Mouse (Mus musculus): ENCODE measurements around the gene Pbx4. TPM values are rescaled to one million over a fixed set of nuclear protein-coding genes. Genes with fewer than 3 reads are reported as not detected.
A peak's percentile ranks its signal among the peaks of the same experiment; 100 is the strongest.

Gene Pbx4
- total RNA-seq, 2 experiments from 2014 or later, result 0.37 TPM; not detected in 1

DNA sequence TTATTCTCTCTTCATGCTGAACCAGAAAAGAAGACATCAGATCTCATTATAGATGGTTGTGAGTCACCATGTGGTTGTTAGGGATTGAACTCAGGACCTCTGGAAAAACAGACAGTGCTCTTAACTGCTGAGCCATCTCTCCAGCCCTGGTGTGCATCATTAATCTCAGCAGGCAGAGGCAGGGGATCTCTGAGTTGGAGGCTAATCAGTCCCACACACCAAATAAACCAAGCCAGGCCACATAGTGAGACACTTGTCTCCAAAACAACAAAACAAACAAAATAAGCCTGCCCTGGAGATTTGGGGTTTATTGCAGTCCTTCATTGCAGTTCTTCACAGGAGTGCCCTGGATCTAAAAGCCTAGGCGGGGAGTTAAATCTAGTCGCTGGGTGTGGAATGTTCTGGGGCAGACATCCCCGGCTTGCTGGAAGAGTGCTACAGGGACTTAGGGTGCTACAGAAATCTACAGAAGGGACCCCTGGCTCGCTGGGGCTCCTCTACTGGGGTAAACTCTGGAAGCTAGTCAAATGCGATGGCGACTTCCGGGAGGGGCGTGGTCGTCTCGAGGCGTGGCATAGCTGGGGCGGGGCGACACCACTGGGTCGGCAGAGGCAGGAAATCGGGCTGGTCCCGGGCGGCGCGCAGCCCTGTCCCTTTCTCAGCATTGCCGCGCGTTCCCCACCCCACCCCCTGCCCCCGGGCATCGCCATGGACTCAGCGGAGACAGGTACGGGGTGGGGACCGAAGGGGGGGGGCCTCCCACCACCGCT lies 24.0 kb upstream of the Pbx4 start, which contains the start of gene Gmip:
TSS of gene Gmip (plus strand) at position 586 of the 770 bp plus-strand sequence.
- intact Hi-C loops (cut with DNase I; ENCODE audit: low total_unique reads), result no loop called here
- DNase-seq, result peak; percentile 80

DNA sequence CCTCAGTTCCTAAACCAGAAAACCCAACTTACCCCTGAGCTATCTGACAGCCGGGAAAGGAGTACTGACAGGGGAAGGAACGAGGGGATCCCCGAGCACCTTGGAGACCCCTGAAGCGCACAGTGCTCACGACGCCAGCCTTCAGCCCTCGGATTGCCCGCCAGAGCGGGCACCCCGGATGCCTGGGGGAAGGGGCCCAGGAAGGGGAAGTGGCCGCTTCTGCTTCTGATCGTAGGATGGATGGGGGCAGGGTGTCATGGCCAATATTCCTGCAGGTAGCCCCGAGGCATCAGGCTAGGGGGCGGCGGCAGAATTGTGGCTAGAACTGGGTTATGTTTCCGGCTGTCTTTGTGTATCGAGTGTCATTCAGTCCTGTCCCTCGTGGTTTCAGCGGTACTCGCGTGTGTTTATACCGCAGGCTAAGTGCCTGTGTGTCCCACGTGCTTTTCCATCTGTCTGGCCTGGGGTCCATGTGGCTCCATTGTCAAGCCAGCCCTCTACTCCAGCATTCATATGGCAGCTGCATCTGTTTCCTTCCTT lies 23.4 kb upstream of the Pbx4 start:
- intact Hi-C loops (cut with DNase I; ENCODE audit: low total_unique reads), result no loop called here
- no peak for DNase-seq

GRCm38 (mm10) chr8:69809820-69810219 lies 22.5 kb upstream of the Pbx4 start:
- DNase-seq, result no peak
- intact Hi-C loops (cut with DNase I; ENCODE audit: low total_unique reads), result no loop called here

DNA sequence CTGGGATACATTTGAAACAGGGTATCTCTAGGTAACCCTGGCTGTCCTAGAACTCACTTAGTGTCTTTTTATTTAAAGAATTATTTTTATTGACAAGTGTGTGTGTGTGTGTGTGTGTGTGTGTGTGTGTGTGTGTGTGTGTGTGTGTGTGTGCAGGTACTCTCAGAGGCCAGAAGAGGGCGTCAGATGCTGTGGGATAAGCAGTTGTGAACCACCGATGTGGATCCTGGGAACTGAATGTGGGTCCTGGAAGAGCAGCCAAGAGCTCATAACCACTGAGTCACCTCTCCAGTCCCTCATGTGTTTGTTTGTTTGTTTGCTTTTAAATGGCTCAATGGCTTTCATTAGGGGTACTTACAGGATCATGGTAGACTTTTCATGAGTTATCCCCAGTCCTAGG lies 17.4 kb upstream of the Pbx4 start:
- no peak for DNase-seq
- intact Hi-C loops (cut with DNase I; ENCODE audit: low total_unique reads), result no loop called here

GRCm38 (mm10) chr8:69815396-69815795 lies 16.9 kb upstream of the Pbx4 start:
- DNase-seq, result no peak
- intact Hi-C loops (cut with DNase I; ENCODE audit: low total_unique reads), result no loop called here

- no peak for DNase-seq
- intact Hi-C loops (cut with DNase I; ENCODE audit: low total_unique reads), result no loop called here
Measured at GRCm38 (mm10) chr8:69820466-69820865, 11.8 kb upstream of the Pbx4 start.

DNA sequence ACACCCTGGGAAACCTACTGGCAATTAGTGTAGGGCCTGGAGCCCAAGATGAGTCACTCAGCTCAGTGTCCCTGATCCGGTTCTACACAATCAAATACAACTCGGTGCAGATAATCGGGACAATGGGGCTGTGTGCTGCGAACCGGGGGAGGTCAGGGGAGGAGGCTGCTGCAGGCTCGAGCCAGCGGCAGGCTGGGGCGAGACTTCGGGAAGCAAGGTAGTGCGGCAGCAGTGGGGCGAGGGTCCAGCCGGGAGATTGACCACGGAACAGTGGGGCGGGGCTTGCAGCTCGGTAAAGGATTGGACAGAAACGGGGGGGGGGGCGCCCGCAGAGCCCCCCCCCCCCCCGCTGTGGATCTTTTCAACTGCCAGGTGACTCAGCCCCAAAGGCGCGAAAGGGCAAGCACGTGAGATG lies 10.3 kb upstream of the Pbx4 start:
- intact Hi-C loops (cut with DNase I; ENCODE audit: low total_unique reads), result no loop called here
- no peak for DNase-seq

GRCm38 (mm10) chr8:69822386-69823191 lies 9.7 kb upstream of the Pbx4 start, which contains the start of gene Lpar2:
Lpar2 (plus strand) TSS chr8:69822429.
- no peak for DNase-seq

GRCm38 (mm10) chr8:69826371-69826770 lies 5.9 kb upstream of the Pbx4 start:
- intact Hi-C loops (cut with DNase I; ENCODE audit: low total_unique reads), result no loop called here
- no peak for DNase-seq

More at GRCm38 (mm10) chr8:69822386-69823191, 9.7 kb upstream of the Pbx4 start, which contains the start of gene Lpar2:
- intact Hi-C loops (cut with DNase I; ENCODE audit: low total_unique reads), result no loop called here

DNA sequence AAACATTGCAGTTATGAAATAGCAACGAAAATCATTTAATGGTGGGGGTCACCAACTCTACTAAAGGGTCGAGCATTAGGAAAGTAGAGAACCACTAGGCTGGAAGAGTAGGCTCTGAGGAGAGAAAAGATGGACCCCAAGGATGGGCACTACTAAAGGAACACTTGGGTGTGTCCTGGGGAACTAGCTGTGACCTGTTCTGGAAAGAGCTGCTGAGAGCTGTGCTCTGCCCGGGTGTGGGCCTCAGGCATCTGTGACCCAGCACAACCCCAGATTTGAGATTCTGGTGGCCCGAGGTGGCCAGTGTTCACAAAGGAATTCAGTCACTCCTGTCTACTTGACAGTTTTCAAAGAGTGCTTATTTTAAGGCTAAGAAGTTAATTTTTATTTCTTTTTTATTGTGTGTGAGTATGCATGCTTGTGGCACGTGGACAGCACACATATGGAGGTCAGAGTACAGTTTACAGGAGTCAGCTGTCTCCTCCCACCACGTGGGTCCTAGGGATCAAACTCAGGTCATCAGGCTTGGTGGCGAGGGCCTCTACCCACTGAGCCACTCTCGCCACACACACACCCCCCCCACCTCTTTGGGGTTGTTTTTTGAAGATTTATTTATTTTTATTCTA lies 4.9 kb downstream of the Pbx4 start:
- intact Hi-C loops (cut with DNase I; ENCODE audit: low total_unique reads), result no loop called here
- DNase-seq, result no peak

DNA sequence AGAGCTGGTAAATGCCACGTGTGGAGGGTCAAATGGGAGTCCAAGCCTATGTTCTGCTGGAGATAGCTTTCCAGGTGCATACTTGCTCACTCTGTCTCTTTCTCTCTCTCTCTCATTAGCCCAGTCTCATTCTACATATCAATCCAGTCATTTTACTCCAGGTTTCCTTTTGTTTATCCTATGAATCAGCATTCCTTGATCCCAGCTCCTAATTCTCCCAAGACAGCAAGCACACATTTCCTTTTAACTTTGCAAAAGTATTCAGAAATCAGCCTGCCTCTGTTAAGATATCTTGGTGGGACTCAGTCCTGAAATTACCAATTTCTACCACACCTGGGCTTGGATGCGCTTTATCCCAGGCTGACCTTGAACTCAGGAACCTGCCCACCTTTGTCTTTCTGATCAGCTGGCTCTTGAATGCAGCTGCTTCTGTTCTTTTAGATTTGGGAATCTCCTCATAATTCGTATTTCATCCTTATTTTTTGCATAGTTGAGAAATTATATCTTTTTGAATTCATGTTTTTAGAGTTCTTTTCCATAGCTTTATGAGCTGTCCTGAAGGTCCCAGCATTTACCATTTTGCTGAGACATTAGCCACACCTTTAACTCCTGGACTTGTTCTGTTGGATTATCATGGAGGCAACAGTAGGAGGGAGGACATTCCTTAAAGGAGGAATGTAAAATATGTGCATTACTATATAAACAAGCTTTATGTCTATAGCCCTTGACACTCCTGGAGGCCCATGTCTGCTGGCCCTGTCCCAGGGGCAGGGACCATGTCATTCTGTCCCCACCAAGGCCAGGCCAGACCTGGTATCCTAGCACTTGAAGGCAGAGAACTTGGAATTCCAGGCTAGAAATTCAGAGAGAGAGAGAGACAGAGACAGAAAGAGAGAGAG lies 15.1 kb downstream of the Pbx4 start:
- intact Hi-C loops (cut with DNase I; ENCODE audit: low total_unique reads), result no loop called here
- no peak for DNase-seq

GRCm38 (mm10) chr8:69848951-69849350 lies 16.7 kb downstream of the Pbx4 start:
- peak; percentile 35 for DNase-seq
- intact Hi-C loops (cut with DNase I; ENCODE audit: low total_unique reads), result no loop called here

GRCm38 (mm10) chr8:69849899-69850298 lies 17.6 kb downstream of the Pbx4 start:
- intact Hi-C loops (cut with DNase I; ENCODE audit: low total_unique reads), result no loop called here
- DNase-seq, result no peak

GRCm38 (mm10) chr8:69850926-69851506 lies 18.7 kb downstream of the Pbx4 start:
- no peak for DNase-seq
- intact Hi-C loops (cut with DNase I; ENCODE audit: low total_unique reads), result no loop called here

- intact Hi-C loops (cut with DNase I; ENCODE audit: low total_unique reads), result no loop called here
- DNase-seq, result no peak
Measured at GRCm38 (mm10) chr8:69853869-69854268, 21.6 kb downstream of the Pbx4 start.

GRCm38 (mm10) chr8:69860807-69861206 lies 28.5 kb downstream of the Pbx4 start:
- intact Hi-C loops (cut with DNase I; ENCODE audit: low total_unique reads), result no loop called here
- no peak for DNase-seq

DNA sequence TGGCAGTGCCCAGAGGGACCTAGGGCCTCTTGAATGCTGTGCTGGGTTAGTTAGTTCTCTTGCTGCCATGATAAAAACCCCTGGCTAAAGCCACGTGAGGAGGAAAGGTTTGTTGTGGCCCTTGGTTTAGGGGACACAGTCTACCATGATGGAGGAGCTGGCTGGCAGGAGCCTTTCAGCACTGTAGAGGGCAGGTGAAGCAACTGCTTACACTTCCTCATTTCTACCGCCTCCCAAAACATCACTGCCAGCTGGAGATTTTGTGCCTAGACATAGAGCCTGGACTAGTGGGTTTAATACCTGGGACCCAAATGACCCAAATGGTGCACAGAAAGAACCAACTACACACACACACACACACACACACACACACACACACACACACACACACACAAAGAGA lies 29.0 kb downstream of the Pbx4 start:
- intact Hi-C loops (cut with DNase I; ENCODE audit: low total_unique reads), result no loop called here
- DNase-seq, result no peak

DNA sequence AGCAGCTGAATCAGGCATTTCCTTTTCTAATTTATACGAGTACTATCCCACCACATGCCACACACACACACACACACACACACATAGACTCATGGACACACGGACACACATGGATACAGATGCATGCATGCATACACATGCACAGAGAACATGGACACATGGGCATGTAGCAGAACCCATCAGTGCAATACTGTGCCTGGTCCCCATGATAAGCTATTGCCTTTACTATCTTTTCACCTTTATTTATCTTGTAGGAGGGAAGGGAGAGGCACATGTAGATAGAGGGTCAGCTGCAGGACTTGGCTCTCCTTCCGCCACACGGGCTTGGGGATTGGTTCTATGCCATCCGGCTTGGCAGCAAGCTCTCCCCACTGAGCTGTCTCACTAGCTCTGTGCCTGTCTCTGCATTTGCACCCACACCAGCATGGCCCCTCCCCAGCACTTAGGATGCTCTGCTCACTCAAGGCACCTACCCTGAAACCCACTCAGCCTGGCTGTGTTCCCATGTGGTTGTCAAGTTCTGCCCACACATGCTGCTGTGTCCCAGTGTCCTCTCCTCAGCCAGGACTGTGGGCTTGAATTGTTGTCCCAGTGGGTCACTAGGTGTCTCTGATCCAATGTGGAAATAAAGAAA lies 31.2 kb downstream of the Pbx4 start:
- no peak for DNase-seq
- intact Hi-C loops (cut with DNase I; ENCODE audit: low total_unique reads), result no loop called here

All from gastrocnemius, postnatal 14 days (tissue).